Mouse (Mus musculus) inflammation-experienced regulatory T-cells, adult 6 months (primary cell): ENCODE results near the gene Zfp212. TPM values are rescaled to one million over a fixed set of nuclear protein-coding genes. Genes with fewer than 3 reads are reported as not detected.
A peak's percentile ranks its signal among the peaks of the same experiment; 100 is the strongest.
"Not testable (repeated sequence)": the region's sequence is repeated elsewhere in the genome, so short reads cannot be mapped to it uniquely, and the experiment has no call there.

Source experiments
- ATAC-seq: one replicate; pipeline ENCODE4 v1.8.0; 2017
- polyA plus RNA-seq, 3 experiments: library from polyadenylated mRNA; unstranded; fragments of 100-300 nt; shearing (Covaris generic); gene quantifications; one replicate each; pipeline ENCODE4 v1.2.1; 2017

The Zfp212 gene
- polyA plus RNA-seq, 3 experiments from 2014 or later = 13.3 to 16.0 (median 13.6) TPM

DNA sequence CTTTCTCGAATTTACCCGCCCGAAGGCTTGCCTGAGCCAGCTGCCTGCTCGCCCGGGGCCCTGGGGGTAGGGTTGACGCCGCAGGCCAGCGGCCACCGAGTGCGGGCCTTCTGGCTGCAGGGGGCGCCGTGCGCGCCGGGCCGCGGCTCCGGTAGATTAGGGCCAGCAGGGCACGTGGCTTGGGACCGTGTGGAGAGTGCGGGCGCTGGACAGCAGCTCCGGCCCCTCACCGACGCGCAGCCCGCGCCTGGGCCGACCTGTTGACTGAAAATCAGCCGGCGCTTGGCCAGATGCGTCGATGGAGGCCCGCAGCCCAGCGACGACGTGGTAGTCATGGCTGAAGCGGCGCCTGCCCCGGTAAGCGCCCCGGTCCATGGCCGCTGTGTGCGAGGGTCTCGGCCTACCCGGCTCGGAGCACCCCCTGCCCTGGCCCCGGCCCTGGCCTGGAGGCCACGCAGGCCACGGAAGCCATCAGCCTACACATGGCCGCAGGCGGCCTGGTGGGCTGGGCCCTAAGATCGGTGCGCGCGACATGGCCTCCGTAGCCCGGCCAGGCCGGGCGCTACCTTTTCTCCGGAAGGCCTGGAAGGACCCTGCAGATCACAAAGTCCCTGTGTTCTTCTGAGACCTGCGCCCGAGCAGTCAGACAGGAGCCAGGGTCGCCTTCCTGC, 22.9 kb downstream of the Zfp212 start:
- peak; percentile 71 for ATAC-seq

DNA sequence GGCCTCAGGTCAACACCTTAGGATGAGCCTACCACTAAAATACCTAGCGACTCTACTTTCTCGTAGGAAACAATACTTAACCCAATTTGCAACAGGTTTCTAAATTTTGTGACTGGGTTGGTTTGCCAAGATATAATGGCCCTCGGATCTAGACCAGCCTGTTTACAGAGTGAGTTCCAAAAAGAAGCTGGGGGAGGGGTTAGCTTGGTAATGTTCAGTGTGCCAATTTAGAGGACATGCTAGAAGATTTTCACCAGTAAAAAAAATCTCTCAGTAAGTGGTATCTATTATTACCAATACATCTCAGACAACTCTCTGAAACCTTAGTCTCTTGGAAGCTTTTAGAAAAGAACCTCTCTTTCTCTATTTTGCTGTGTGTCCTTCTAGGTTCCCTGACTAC, 23.4 kb downstream of the Zfp212 start:
- ATAC-seq = no peak

DNA sequence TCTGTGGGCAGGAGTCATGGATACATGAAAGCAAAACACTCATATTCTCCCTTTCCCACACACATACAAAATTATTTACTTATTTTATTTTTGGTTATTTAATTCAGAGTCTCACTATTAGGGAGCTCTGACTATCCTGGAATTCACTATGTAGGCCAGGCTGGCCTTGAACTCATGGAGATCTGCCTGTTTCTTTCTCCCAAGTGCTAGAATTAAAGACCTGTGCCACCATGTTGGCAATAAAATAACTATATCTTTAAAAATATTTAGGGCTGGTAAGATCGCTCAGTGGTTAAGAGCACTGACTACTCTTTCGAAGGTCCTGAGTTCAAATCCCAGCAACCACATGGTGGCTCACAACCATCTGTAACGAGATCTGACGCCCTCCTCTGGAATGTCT, 27.1 kb downstream of the Zfp212 start:
- ATAC-seq = no peak

DNA sequence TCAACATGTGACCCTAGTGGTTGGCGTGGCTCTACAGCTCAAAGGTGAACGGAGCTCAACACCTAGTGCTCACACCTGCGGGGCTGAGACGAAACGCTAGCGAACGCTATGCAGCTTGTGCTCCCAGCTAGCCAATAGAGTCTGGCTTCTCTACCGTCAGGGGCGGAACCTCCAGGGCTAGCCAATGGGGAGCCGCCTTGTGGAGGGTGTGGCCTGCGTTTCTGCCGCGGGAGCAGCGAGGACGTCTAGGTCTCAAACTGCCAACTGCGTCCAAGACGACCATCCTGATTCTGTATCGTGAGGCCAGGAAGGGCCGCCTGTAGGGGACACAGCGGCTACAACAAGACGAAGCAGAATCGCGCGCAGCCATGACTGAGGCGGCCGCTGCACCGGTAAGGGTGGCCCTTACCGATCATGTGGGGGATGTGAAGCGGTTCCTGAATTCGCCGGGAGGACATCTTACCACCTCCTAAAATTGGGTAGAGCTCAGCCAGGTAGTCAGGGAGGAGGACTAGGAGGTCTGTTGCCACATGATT, 33.0 kb downstream of the Zfp212 start, which contains the start of gene Zfp956:
Zfp956 (plus strand) TSS at position 200 of the 536 bp plus-strand sequence.
- peak; percentile 100 for ATAC-seq

DNA sequence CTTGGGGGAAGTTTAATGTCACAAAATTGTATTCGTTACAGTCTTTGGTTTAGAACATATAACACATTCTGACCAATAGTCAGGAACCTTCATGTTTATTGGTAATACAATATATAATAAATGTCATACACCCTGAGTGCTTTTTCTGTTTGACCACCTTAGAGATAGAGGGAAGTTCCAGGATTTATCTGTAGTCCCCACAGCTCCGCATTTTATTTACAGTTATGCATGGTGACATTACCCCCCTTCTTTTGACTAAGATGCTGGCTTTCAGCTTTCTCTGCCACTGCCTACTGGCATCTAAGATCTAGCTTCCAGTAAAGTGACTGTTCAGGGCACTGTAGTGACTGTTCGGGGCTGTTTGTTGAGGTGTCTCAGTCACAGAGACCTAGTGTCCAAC, 34.1 kb downstream of the Zfp212 start:
- no peak for ATAC-seq

DNA sequence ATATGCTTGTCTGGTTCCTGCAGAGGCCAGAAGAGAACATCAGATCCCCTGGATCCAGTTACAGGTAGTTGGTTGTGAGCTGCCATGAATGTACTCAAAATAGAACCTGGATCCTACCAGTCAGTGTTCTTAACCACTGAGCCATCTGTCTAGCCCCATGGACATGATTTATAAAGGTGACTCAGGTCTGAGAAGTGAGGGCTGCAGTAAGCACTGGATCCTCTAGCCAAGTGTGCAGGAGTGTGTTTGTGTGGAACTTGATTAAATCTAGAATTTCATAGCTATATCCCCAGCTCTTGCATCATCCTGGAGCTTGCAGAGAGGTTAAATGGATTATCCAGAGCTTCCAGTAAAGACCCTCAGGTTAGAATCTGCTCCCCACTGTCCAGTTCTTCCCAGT, 37.5 kb downstream of the Zfp212 start:
- ATAC-seq = no peak

DNA sequence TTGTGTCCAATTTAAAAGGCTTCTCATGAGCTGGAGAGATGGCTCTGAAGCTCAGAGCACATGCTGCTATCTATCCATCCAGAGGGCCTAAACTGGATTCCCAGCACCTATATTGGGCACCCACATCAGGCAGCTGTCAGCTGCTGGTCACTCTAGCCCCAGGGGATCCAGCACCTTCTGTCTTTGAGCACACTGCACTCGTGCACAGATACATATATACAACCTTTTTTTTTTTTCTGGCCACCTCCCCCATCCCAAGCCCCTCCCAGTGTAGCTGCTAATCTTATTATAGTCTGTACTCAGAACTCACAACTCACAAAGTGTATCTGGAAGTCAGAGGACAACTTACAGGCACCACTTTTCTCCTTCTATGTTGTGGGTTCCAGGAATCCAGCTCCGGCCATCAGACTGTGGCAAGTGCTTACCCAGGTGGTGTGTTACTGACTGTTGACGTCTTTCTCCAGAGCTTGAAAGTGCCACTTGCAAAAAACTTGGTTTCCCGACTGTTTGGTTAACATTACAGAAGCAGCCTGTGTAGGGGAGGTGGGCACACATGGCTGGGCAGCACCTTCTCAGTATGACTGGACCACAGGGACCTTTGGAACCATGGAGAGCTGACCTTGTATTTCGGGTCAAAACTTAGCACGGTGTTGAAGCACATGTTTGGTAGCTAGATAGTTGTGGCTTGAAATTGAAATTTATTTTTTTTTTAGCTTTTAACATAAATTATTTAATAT, 40.6 kb downstream of the Zfp212 start:
- no peak for ATAC-seq

DNA sequence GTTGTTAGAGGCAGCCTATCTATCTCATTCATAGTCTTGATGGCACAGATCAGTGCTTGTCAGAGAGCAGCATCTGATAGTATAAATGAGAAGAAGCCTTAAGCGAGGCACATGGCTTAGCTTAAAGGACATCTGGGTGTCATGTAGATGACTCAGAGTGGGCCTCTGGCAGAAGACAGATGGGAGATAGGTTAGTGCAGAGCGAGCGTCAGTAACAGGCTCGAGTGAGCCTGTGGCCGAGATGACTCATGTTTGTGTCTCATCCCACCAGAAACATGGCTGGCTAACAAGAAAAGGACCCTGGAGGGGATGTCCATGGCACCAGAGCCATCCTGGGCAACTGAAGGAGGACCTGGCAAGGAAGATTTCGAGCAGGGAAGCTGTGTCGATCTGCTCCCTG, 42.8 kb downstream of the Zfp212 start:
- no peak for ATAC-seq

DNA sequence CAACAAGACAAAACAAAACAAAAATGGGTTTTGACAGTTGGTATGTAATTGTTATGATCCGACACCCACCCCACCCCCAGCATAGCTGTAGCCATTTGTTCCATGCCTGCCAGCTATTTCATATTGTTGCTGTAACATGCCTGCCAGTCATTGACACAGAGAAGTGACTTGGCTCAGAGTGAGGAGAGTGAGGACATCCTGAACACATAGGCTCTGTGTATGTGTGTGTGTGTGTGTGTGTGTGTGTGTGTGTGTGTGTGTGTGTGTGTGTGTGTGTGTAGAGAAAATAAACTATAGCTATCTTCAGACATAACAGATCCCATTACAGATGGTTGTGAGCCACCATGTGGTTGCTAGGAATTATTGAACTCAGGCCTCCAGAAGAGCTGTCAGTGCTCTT, 47.9 kb downstream of the Zfp212 start:
- ATAC-seq = not testable (repeated sequence)

DNA sequence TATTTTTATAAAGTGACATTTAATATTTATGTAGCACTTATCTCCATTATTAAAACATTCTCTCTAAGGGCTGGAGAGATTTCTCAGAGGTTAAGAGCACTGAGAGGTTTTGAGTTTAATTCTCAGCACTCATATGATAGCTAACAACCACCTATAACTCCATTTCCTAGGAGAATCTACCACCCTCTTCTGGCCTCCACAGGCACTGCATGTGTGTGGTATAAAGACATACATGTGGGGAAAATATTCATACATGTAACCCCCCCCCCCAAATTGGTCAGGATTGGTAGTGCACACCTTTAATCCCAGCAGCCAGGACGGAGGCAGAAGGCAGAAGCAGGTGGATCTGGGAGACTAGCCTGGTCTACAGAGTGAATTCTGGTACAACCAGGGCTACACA, 54.3 kb downstream of the Zfp212 start:
- no peak for ATAC-seq

DNA sequence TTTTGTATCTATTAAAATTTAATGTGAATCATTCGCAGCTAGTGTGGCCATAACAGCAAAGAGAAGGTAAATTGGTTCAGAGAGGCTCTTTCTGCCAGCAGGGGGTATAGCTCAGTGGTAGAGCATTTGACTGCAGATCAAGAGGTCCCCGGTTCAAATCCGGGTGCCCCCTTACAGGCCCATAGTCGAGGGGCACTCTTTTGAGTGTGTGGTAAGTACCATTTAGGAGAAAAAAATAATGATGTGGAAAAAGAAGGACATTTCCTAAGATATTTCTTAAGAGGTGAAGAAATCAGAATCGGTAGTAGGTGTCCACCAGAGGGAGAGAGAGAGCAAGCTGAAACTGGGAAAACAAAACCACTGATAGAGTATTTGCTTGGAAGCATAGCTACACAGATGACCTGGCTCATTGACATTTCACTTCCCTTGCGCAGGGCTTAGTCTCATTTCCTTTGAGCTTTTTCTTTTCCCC, 58.7 kb downstream of the Zfp212 start:
- ATAC-seq = peak; percentile 61

Other genes starting within 250 kb of the Zfp212 start
- 100 to 1,000 TPM; 141 to 180 (median 169) TPM for gene Pdia4, start 107.0 kb upstream of the Zfp212 start, polyA plus RNA-seq
- under 1 TPM in 2 of 3 experiments, not detected in 1; 0.11 to 0.34 TPM for gene Zfp786, start 89.6 kb upstream of the Zfp212 start, polyA plus RNA-seq
- gene Zfp398, start 84.8 kb upstream of the Zfp212 start, polyA plus RNA-seq = 10 to 100 TPM in 2 of 3 experiments, 1 to 10 TPM in 1; 7.2 to 16.0 (median 12.8) TPM
- gene Zfp282, start 43.3 kb upstream of the Zfp212 start, polyA plus RNA-seq = 1 to 10 TPM; 2.2 to 2.7 (median 2.6) TPM
- gene Zfp956, start 32.9 kb downstream of the Zfp212 start, polyA plus RNA-seq = 10 to 100 TPM; 14.0 to 31.5 (median 28.4) TPM
- gene Zfp777, start 128.4 kb downstream of the Zfp212 start, polyA plus RNA-seq = 1 to 10 TPM; 4.1 to 6.5 (median 5.7) TPM
- 10 to 100 TPM in 1 of 3 experiments, 1 to 10 TPM in 2; 6.9 to 10.9 (median 7.4) TPM for gene Zfp746, start 166.1 kb downstream of the Zfp212 start, polyA plus RNA-seq